Mouse (Mus musculus) cerebellum, adult 2 months (tissue): ENCODE results near the gene Fam174b.

Experiments used
- CTCF ChIP-seq: fragments of 200-500 bp; IDR thresholded peaks from 2 replicates; pipeline ENCODE4 v1.5.1; 2011; ENCODE audit warnings: low read depth, mild to moderate bottlenecking, control low read depth, low read length, moderate library complexity, borderline replicate concordance; ENCODE audit not compliant: insufficient read depth
- POLR2A ChIP-seq: fragments of 200-500 bp; IDR thresholded peaks from 2 replicates; pipeline ENCODE4 v1.6.1; 2011; ENCODE audit warnings: low read length, control low read depth, borderline replicate concordance; ENCODE audit not compliant: insufficient read depth

GRCm38 (mm10) chr7:73791096-73791495 is 51.0 kb downstream of the Fam174b start:
- TF ChIP-seq POLR2A (no peak), CTCF (no peak)
